Mouse (Mus musculus) R1 (cell line): ENCODE data around the gene Luc7l.

ENCODE experiments used
- DNase-seq: peaks from one replicate; pipeline ENCODE4 v3.0.0-alpha.2; 2018; ENCODE audit warnings: low read depth, low spot score

Gene Luc7l

GRCm38 (mm10) chr17:26252539-26253251, at the start of gene Luc7l:
Gene Luc7l, plus strand, starts transcription at chr17:26252896.
- peak; percentile 96 for DNase-seq

- peak; percentile 58 for DNase-seq
These were observed 49.3 kb upstream of the Luc7l start for GRCm38 (mm10) chr17:26203321-26203811.

- no peak for DNase-seq
These were observed 47.9 kb upstream of the Luc7l start for GRCm38 (mm10) chr17:26204766-26205165.

- peak; percentile 56 for DNase-seq
These were observed 46.3 kb upstream of the Luc7l start for GRCm38 (mm10) chr17:26206392-26206791.

GRCm38 (mm10) chr17:26207686-26208085, 45.0 kb upstream of the Luc7l start, which contains the start of gene Arhgdig:
Gene Arhgdig, minus strand, starts transcription at chr17:26207786.
- peak; percentile 33 for DNase-seq

- DNase-seq: no peak
These were observed 40.5 kb upstream of the Luc7l start for GRCm38 (mm10) chr17:26212241-26212640.

GRCm38 (mm10) chr17:26212681-26213080, 40.0 kb upstream of the Luc7l start:
- no peak for DNase-seq

GRCm38 (mm10) chr17:26221508-26221907, 31.2 kb upstream of the Luc7l start:
- DNase-seq: no peak

GRCm38 (mm10) chr17:26225150-26225549, 27.5 kb upstream of the Luc7l start:
- no peak for DNase-seq

GRCm38 (mm10) chr17:26229776-26230175, 22.9 kb upstream of the Luc7l start:
- no peak for DNase-seq

GRCm38 (mm10) chr17:26231156-26231555, 21.5 kb upstream of the Luc7l start:
- peak; percentile 89 for DNase-seq

- DNase-seq: peak; percentile 79
These were observed 19.8 kb upstream of the Luc7l start for GRCm38 (mm10) chr17:26232863-26233262.

- no peak for DNase-seq
These were observed 18.3 kb upstream of the Luc7l start for GRCm38 (mm10) chr17:26234386-26234785.

GRCm38 (mm10) chr17:26235077-26235815, 17.4 kb upstream of the Luc7l start:
- no peak for DNase-seq

GRCm38 (mm10) chr17:26237667-26238066, 15.0 kb upstream of the Luc7l start:
- no peak for DNase-seq

- DNase-seq: no peak
These were observed 13.1 kb upstream of the Luc7l start for GRCm38 (mm10) chr17:26239551-26239950.

GRCm38 (mm10) chr17:26240120-26240790, 12.4 kb upstream of the Luc7l start:
- DNase-seq: no peak

GRCm38 (mm10) chr17:26240990-26241389, 11.7 kb upstream of the Luc7l start:
- no peak for DNase-seq

- peak; percentile 87 for DNase-seq
These were observed 9.1 kb upstream of the Luc7l start for GRCm38 (mm10) chr17:26243471-26244100.

GRCm38 (mm10) chr17:26244101-26244841, 8.4 kb upstream of the Luc7l start, which contains the start of gene Fam234a:
Gene Fam234a, minus strand, starts transcription at chr17:26244242.
- peak; percentile 96 for DNase-seq
